Mouse (Mus musculus): ENCODE results near the gene Atp2b2. TPM values are rescaled to one million over a fixed set of nuclear protein-coding genes. Genes with fewer than 3 reads are reported as not detected.
A peak's percentile ranks its signal among the peaks of the same experiment; 100 is the strongest.
"Not testable (repeated sequence)": the region's sequence is repeated elsewhere in the genome, so short reads cannot be mapped to it uniquely, and the experiment has no call there.

The Atp2b2 gene
- polyA plus RNA-seq, 1 experiment from 2014 or later = 0.78 TPM

DNA sequence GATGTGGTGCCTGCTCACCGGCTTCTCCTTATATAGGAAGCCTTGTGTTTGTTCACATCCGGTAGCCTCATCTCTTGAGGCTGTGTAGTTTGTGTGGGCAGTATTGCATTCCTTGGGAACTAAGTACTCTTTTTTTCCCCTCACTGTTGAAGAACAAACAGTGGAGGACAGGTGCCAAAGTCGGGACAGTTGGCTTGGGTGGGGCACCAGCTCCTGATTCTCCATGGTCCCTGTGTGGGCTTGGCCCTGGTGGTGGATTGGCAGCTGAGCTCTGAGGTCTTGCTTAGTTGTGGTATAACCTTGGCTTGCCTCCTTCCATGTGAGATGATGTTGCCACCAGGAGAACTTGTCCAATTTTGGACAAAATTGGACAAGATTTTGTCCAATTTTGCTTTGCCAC, 322.5 kb downstream of the Atp2b2 start, which contains the start of gene Ghrl:
TSS of gene Ghrl (minus strand) at position 3 of the 400 bp plus-strand sequence.
- Histone ChIP-seq H3K4me3 (ENCODE audit: low read length) (no peak within 1 kb of the TSS), H3K27me3 (replicated peaks; ENCODE audit: control insufficient read depth, insufficient read depth, low read length) (no peaks in the 10 kb centered on the region), H3K4me1 (ENCODE audit: control insufficient read depth, insufficient read depth, low read length) (peaks cover under 1% of the 10 kb centered on the region; the same call in 1 of the 2 replicates), H3K27ac (ENCODE audit: low read length) (no peak within 1 kb of the TSS), H3K9me3 (ENCODE audit: control insufficient read depth, low read length) (no peaks in the 10 kb centered on the region), H3K9ac (ENCODE audit: low read depth, low read length) (no peak within 1 kb of the TSS), H3K4me2 (ENCODE audit: low read depth, low read length) (no peak within 1 kb of the TSS), H3K36me3 (ENCODE audit: control insufficient read depth, insufficient read depth, low read length) (peaks cover 3% of the 10 kb centered on the region)
- ATAC-seq = no peak
- 70% methylated on average over 3 of the region's 3 CpGs for WGBS

DNA sequence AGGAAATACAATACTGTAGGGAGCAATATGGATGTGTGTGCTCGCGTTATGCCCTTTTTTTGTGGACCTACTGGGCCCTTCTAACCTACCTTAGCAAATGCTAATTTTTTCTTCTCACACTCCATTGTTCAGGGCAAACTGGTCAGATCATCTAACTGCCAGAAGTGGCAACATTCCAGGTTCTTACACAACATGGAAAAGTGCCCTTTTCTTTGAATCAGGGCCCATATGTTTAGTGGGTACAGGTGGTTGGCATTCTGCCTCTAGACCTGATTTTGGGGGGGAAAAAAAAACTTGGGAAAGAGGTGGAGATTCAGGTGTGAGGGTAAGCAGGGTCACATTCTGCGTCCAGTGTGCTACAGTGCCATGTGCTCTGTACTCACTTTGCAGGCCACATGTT, 324.9 kb downstream of the Atp2b2 start:
- H3K27ac ChIP-seq (ENCODE audit: low read length) = no peak overlapping the region
- H3K36me3 ChIP-seq (ENCODE audit: control insufficient read depth, insufficient read depth, low read length) = peaks cover 3% of the 10 kb centered on the region
- H3K4me2 ChIP-seq (ENCODE audit: low read depth, low read length) = no peak overlapping the region
- no peak for ATAC-seq
- H3K4me1 ChIP-seq (ENCODE audit: control insufficient read depth, insufficient read depth, low read length) = peaks cover 9% of the 10 kb centered on the region; the same call in 1 of the 2 replicates
- H3K27me3 ChIP-seq (replicated peaks; ENCODE audit: control insufficient read depth, insufficient read depth, low read length) = no peaks in the 10 kb centered on the region
- no peak overlapping the region for H3K9ac ChIP-seq (ENCODE audit: low read depth, low read length)
- no peaks in the 10 kb centered on the region for H3K9me3 ChIP-seq (ENCODE audit: control insufficient read depth, low read length)
- 88% methylated on average over 3 of the region's 3 CpGs for WGBS
- H3K4me3 ChIP-seq (ENCODE audit: low read length) = no peak overlapping the region

DNA sequence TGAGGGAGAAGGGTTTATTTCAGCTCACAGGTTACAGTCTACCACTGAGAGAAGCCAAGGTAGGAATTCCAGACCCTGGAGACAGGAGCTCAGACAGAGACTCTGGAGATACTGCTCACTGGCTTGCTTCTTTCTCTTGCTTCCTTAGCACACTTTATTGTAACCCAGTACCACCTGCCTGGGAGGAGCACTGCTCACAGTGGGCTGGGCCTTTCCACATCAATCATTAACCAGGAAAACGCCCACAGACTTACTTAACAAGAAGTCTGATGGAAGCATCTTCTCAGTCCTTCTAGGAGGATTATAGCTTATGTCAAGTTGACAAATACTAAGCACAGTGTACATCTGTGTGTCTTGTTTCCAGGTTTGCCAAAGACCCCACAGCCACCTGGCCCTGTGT, 327.6 kb downstream of the Atp2b2 start:
- 53% methylated on average over 1 of the region's 1 CpGs for WGBS
- ATAC-seq = peak; percentile 68

DNA sequence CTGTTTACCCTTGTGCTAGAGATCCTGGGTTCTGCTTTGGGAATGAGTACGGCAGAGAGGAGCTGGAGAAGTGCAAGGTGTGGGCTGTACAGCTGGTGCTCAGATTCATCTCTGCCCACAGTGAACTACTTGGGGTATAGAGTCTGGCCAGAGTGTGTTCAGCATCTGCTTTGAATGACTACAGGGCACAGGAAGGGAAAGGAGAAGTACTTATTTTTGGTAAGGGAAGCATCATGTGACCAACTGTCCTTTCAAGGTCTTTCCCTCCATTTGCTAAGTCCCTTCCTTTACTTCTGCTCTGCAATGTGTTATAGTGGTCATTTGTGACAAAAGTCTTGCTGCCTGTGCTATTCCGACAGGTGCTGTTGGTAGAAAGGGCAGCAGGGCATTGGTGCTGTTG, 328.1 kb downstream of the Atp2b2 start:
- H3K36me3 ChIP-seq (ENCODE audit: control insufficient read depth, insufficient read depth, low read length) = peaks cover 9% of the 10 kb centered on the region
- no peaks in the 10 kb centered on the region for H3K9me3 ChIP-seq (ENCODE audit: control insufficient read depth, low read length)
- 80% methylated on average over 2 of the region's 2 CpGs for WGBS
- H3K4me2 ChIP-seq (ENCODE audit: low read depth, low read length) = no peak overlapping the region
- no peak for ATAC-seq
- H3K27me3 ChIP-seq (replicated peaks; ENCODE audit: control insufficient read depth, insufficient read depth, low read length) = no peaks in the 10 kb centered on the region
- peak overlapping the region; percentile 19; the same call in 1 of the 2 replicates for H3K27ac ChIP-seq (ENCODE audit: low read length)
- peaks cover 10% of the 10 kb centered on the region; the same call in 1 of the 2 replicates for H3K4me1 ChIP-seq (ENCODE audit: control insufficient read depth, insufficient read depth, low read length)
- no peak overlapping the region for H3K4me3 ChIP-seq (ENCODE audit: low read length)
- no peak overlapping the region for H3K9ac ChIP-seq (ENCODE audit: low read depth, low read length)

More for the DNA sequence above, 327.6 kb downstream of the Atp2b2 start:
- Histone ChIP-seq H3K4me1 (ENCODE audit: control insufficient read depth, insufficient read depth, low read length) (peaks cover 10% of the 10 kb centered on the region; the same call in 1 of the 2 replicates), H3K27ac (ENCODE audit: low read length) (peak overlapping the region; percentile 19; the same call in 1 of the 2 replicates), H3K9ac (ENCODE audit: low read depth, low read length) (no peak overlapping the region), H3K9me3 (ENCODE audit: control insufficient read depth, low read length) (no peaks in the 10 kb centered on the region), H3K4me3 (ENCODE audit: low read length) (no peak overlapping the region), H3K36me3 (ENCODE audit: control insufficient read depth, insufficient read depth, low read length) (peaks cover 4% of the 10 kb centered on the region), H3K4me2 (ENCODE audit: low read depth, low read length) (no peak overlapping the region), H3K27me3 (replicated peaks; ENCODE audit: control insufficient read depth, insufficient read depth, low read length) (no peaks in the 10 kb centered on the region)

DNA sequence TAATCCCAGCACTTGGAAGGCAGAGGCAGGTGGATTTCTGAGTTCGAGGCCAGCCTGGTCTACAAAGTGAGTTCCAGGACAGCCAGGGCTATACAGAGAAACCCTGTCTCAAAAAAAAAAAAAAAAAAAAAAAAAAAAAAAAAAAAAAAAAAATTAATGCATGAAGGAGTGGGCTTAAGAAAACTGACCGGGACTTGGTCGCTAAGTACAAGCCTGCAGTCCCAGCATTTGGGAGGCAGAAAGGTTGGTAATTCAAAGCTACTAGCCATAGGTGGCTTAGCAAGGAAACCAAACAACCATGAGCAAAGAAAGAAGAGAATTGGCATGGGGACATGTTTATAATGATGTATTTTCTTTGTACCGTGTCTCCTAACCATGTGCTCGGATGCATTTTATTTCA, 329.0 kb downstream of the Atp2b2 start:
- not testable (repeated sequence) for H3K9me3 ChIP-seq (ENCODE audit: control insufficient read depth, low read length); H3K27me3 ChIP-seq (replicated peaks; ENCODE audit: control insufficient read depth, insufficient read depth, low read length); H3K9ac ChIP-seq (ENCODE audit: low read depth, low read length); H3K27ac ChIP-seq (ENCODE audit: low read length); H3K4me3 ChIP-seq (ENCODE audit: low read length); ATAC-seq; H3K4me2 ChIP-seq (ENCODE audit: low read depth, low read length)
- 83% methylated on average over 4 of the region's 5 CpGs for WGBS
- Histone ChIP-seq H3K36me3 (ENCODE audit: control insufficient read depth, insufficient read depth, low read length) (peaks cover 17% of the 10 kb centered on the region), H3K4me1 (ENCODE audit: control insufficient read depth, insufficient read depth, low read length) (peaks cover 10% of the 10 kb centered on the region; the same call in 1 of the 2 replicates)

DNA sequence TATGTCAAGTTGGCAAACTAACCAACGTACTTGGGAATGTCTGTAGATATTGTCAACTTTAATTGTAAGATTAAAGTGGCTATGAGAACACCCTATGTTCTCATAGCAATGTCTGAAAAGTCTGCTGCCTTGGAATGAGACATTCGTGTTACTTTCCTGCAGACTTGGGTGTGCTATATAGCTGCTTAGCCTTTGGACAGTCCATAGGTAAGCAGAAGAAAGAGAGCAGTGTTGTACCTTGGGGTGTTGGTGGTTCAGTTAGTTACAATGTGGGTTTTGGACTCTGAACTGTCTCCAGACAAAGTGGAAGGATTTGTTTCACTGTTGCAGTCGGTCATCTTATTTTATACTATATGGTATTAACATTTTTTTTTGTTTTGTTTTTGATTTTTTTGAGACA, 329.7 kb downstream of the Atp2b2 start:
- Histone ChIP-seq H3K36me3 (ENCODE audit: control insufficient read depth, insufficient read depth, low read length) (peaks cover 23% of the 10 kb centered on the region), H3K27me3 (replicated peaks; ENCODE audit: control insufficient read depth, insufficient read depth, low read length) (no peaks in the 10 kb centered on the region), H3K4me2 (ENCODE audit: low read depth, low read length) (no peak overlapping the region), H3K27ac (ENCODE audit: low read length) (peak overlapping the region; percentile 26), H3K9ac (ENCODE audit: low read depth, low read length) (no peak overlapping the region), H3K4me3 (ENCODE audit: low read length) (no peak overlapping the region), H3K4me1 (ENCODE audit: control insufficient read depth, insufficient read depth, low read length) (peaks cover 10% of the 10 kb centered on the region; the same call in 1 of the 2 replicates), H3K9me3 (ENCODE audit: control insufficient read depth, low read length) (no peaks in the 10 kb centered on the region)
- WGBS = 80% methylated on average over 3 of the region's 3 CpGs
- ATAC-seq = peak; percentile 56; the same call in 1 of the 2 replicates

DNA sequence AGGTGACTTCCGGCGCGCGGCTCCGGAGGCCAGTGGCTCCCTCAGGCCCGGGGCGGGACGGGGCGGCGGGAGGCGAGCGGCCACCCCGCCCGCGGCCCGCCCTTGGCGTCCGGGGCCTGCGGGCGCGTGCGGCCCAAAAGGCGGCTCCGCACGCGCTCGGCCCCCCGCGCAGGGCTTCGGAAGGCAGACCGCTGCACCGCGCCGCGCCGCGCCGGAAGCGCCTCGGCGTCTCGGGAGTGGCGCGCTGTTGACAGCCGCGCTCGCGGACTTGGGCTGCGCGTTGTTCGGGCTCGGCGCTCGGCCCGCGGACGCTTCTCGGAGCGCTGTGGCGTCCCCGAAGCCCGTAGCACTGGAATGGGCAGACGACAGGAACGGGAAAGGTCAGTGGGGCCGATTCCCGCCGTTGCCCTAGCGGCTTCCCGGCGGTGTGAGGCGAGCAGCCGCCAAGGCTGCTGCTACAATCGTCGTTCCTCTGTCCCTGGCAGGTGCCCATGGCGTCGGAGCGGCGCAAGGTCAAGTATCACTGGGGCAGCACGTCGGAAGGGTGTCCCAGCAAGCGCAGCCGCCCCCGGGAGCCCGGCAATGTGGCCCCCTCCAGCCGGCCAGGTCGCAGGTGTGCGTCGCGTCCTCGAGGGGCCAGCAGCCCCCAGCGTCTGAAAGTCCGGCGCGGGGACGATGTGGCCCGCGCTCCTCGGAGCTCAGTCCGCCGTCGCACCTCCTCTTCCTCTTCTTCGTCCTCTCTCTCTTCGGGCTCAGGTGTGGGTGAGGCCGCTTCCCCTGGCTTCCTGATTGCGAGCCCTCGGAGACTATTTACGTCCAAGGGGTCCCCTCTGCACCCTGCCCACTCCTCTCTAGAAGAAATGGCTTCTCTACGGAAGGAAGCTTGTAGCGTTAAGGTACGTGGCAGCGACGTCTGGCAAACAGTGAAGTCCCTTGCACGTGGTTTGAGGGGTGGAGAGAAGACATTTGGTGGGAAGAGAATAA, 344.9 kb downstream of the Atp2b2 start:
- Histone ChIP-seq H3K4me1 (ENCODE audit: control insufficient read depth, insufficient read depth, low read length) (peaks cover 26% of the 10 kb centered on the region), H3K4me3 (ENCODE audit: low read length) (peak overlapping the region; percentile 91), H3K4me2 (ENCODE audit: low read depth, low read length) (peak overlapping the region; percentile 83), H3K27me3 (replicated peaks; ENCODE audit: control insufficient read depth, insufficient read depth, low read length) (no peaks in the 10 kb centered on the region), H3K36me3 (ENCODE audit: control insufficient read depth, insufficient read depth, low read length) (no peaks in the 10 kb centered on the region), H3K9me3 (ENCODE audit: control insufficient read depth, low read length) (no peaks in the 10 kb centered on the region), H3K27ac (ENCODE audit: low read length) (peak overlapping the region; percentile 90), H3K9ac (ENCODE audit: low read depth, low read length) (peak overlapping the region; percentile 91)
- WGBS = under 1% methylated on average over 103 of the region's 113 CpGs
- no peak; the same call in 1 of the 2 replicates for ATAC-seq

DNA sequence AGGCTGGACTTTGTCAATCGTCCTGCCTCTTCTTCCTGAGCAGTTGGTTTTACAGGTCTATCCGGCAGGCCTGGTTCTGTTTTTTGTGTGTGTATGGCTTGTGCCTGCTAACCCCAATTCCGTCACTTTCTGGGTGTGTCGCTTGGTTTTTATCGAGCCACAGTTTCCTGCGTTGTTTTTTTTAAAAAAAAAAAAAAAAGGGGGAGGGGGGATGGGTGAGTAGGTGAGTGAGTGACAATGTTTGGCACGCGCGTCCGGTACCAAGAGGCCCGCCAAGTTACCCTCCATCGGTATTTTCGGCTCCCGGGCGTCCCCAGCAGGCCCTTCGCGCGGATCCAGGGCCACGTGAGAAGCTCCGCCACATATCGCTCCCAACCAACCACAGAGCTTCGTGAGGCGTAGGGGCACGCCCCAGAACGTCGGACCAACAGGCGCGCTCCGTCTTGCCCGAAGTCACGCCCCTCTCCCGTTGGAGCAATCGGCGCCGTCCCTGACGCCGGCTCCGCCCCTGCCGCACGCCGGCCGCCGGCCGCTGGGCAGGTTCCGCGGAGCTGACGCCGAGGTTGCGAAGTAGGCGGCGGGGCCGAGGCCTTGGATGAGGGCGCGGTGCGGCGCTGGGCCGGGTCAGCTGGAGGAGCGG, 345.7 kb downstream of the Atp2b2 start, which contains the start of gene Tatdn2:
TSS of gene Tatdn2 (plus strand) at position 469 of the 640 bp plus-strand sequence.
- Histone ChIP-seq H3K27me3 (replicated peaks; ENCODE audit: control insufficient read depth, insufficient read depth, low read length) (no peaks in the 10 kb centered on the region), H3K4me3 (ENCODE audit: low read length) (peak within 1 kb of the TSS; percentile 91), H3K27ac (ENCODE audit: low read length) (peak within 1 kb of the TSS; percentile 92), H3K9ac (ENCODE audit: low read depth, low read length) (peak within 1 kb of the TSS; percentile 91), H3K4me2 (ENCODE audit: low read depth, low read length) (peak within 1 kb of the TSS; percentile 83), H3K4me1 (ENCODE audit: control insufficient read depth, insufficient read depth, low read length) (peaks cover 30% of the 10 kb centered on the region), H3K9me3 (ENCODE audit: control insufficient read depth, low read length) (no peaks in the 10 kb centered on the region), H3K36me3 (ENCODE audit: control insufficient read depth, insufficient read depth, low read length) (no peaks in the 10 kb centered on the region)
- whole genome bisulfite sequencing = under 1% methylated on average over 58 of the region's 58 CpGs
- peak; percentile 98 for ATAC-seq

DNA sequence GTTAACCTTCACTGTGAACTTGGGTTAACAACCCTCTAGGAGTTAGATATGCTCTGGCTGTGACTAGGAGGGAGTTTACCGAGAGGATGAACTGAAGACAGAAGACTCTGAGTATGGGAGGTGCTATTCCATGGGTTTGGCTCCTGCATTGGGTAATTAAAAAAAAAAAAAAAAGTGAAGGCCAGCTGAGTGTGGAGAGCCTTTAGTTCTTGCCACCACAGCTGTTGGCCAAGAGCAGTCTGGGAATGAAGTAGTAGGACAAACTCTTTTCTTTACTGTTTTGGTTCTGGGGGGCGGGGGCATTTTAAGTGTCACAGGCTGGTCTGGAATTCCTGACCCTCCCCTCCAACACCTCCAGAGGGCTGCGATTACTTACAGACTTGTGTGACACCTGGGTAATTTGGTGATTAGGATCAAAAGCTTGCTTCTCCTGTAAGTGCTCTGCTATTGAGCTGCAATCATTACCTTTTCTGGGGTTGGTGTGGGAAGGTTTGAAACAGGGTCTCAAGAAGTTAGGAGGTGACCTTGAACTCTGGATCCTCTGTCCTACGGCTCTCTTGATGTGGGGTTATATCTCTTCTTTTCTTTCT, 346.6 kb downstream of the Atp2b2 start:
- H3K27ac ChIP-seq (ENCODE audit: low read length) = peak overlapping the region; percentile 92
- peak overlapping the region; percentile 57 for H3K4me2 ChIP-seq (ENCODE audit: low read depth, low read length)
- peak overlapping the region; percentile 65; the same call in 1 of the 2 replicates for H3K9ac ChIP-seq (ENCODE audit: low read depth, low read length)
- peak overlapping the region; percentile 91 for H3K4me3 ChIP-seq (ENCODE audit: low read length)
- H3K36me3 ChIP-seq (ENCODE audit: control insufficient read depth, insufficient read depth, low read length) = no peaks in the 10 kb centered on the region
- H3K27me3 ChIP-seq (replicated peaks; ENCODE audit: control insufficient read depth, insufficient read depth, low read length) = no peaks in the 10 kb centered on the region
- WGBS = 41% methylated on average over 4 of the region's 4 CpGs
- H3K4me1 ChIP-seq (ENCODE audit: control insufficient read depth, insufficient read depth, low read length) = peaks cover 34% of the 10 kb centered on the region
- ATAC-seq = no peak
- no peaks in the 10 kb centered on the region for H3K9me3 ChIP-seq (ENCODE audit: control insufficient read depth, low read length)
